Mouse (Mus musculus) liver, adult 2 months (tissue): ENCODE results near the gene Drd4.

Experiments
- CTCF ChIP-seq: fragments of 200-500 bp; IDR thresholded peaks from 2 replicates; pipeline ENCODE4 v1.5.1; 2011; ENCODE audit warnings: low read depth, low read length, control low read depth
- POLR2A ChIP-seq: fragments of 200-500 bp; IDR thresholded peaks from 2 replicates; pipeline ENCODE4 v1.6.1; 2011; ENCODE audit warnings: low read length, control low read depth; ENCODE audit not compliant: insufficient read depth; ENCODE audit errors: extremely low read depth

DNA sequence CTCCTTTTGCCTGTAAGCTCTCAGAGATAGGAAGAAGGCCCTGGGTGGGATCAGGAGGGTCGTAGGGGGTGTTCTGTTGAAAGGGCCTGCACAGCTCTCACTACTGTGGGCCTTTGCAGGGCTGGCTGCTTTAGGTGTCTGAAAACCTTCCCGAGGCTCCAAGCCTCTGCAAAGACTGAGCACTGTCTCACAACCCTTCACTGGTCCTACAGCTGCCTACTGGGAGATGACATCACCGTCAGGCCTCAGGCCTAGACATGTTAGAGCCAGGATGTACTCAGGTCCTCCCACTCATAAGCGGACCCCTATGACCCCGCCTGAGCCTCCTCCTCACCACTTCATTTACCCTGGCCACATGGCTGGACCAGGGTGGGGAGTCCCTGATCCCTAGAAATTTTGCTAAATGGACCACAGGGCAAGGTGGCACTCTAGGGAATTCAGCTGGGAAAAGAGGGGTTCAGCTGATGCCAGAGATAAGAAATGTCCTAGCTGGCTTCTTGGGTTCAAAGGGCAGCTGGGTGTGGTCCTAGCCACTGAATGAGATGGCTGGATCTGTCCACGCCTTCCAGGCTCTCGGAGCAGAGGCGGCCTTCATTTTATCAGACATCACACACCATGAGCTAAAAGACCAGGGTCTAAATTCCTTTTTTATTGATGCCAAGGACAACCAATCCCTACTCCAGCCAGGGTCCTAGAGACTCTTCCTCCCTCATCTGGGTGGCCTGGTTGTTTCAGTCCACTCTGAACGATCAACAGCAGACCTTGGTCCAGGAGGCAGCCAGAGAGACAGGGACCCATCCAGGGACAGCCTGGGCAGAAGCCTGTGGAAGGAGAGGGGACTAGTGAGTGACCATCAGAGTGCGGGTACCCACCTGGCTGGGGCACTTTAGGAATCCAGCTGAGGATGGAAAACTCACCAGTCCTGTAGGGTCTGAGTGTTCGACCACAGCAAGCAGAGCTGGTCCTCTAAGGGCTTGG, 13.8 kb upstream of the Drd4 start:
- no peak for TF ChIP-seq CTCF
- TF ChIP-seq POLR2A: no peak
